Mouse (Mus musculus) intestine, embryonic 14.5 days (tissue): ENCODE data around the gene Lyrm1. TPM values are rescaled to one million over a fixed set of nuclear protein-coding genes. Genes with fewer than 3 reads are reported as not detected.

Source experiments
- ATAC-seq: fragments of 200-750 bp; cut with Nextera tagmentation; replicated peaks from 2 replicates; pipeline ENCODE4 v1.8.0; 2017; ENCODE audit warnings: low read depth, moderate number of reproducible peaks, moderate TSS enrichment, moderate library complexity; ENCODE audit not compliant: low FRiP score, low TSS enrichment
- DNase-seq: peaks from one replicate; pipeline ENCODE4 v3.0.0-alpha.2; 2018; ENCODE audit warnings: low spot score
- H3K27ac ChIP-seq: fragments of 300-500 bp; sonication (generic); 2 replicates; pipeline ENCODE4 v1.5.1; 2014; ENCODE audit warnings: low read depth, mild to moderate bottlenecking, control low read depth
- H3K27me3 ChIP-seq: fragments of 300-500 bp; sonication (generic); replicated peaks from 2 replicates; pipeline ENCODE4 v1.6.1; 2014; ENCODE audit warnings: low read length, control low read depth; ENCODE audit not compliant: control insufficient read depth, insufficient read depth
- H3K36me3 ChIP-seq: fragments of 300-500 bp; sonication (generic); 2 replicates; pipeline ENCODE4 v1.6.1; 2014; ENCODE audit warnings: low read length, control low read depth; ENCODE audit not compliant: control insufficient read depth, insufficient read depth
- H3K4me1 ChIP-seq: fragments of 300-500 bp; sonication (generic); replicated peaks from 2 replicates; pipeline ENCODE4 v1.6.1; 2014; ENCODE audit warnings: low read length, control low read depth, mixed read lengths; ENCODE audit not compliant: control insufficient read depth, insufficient read depth
- H3K4me2 ChIP-seq: fragments of 300-500 bp; sonication (generic); 2 replicates; pipeline ENCODE4 v1.6.1; 2014; ENCODE audit warnings: low read length
- H3K4me3 ChIP-seq: fragments of 300-500 bp; sonication (generic); 2 replicates; pipeline ENCODE4 v1.5.1; 2014; ENCODE audit warnings: low read depth, low read length, control low read depth, mixed read lengths
- H3K9ac ChIP-seq: fragments of 300-500 bp; sonication (generic); 2 replicates; pipeline ENCODE4 v1.6.1; 2014; ENCODE audit warnings: mild to moderate bottlenecking, low read length
- H3K9me3 ChIP-seq: fragments of 300-500 bp; sonication (generic); 2 replicates; pipeline ENCODE4 v1.6.1; 2016; ENCODE audit warnings: low read length, control low read depth; ENCODE audit not compliant: control insufficient read depth
- WGBS: fragments of 180-500 bp; shearing (Covaris S2); extraction: QIAGEN DNeasy Blood & Tissue Kit; methylation state at CpG from one replicate; pipeline ENCODE4 v1.1.7; 2014; 5-methylcytosine and 5-hydroxymethylcytosine counted together
- polyA plus RNA-seq: library from polyadenylated mRNA; unstranded; fragments of >200 nt; fragmentation: Nextera tagmentation; extraction: Ambion mirVana; gene quantifications from 2 replicates; pipeline ENCODE4 v1.2.1, GENCODE M21; 2014

Lyrm1 gene
- polyA plus RNA-seq, 1 experiment from 2014 or later, result 8.0 TPM

DNA sequence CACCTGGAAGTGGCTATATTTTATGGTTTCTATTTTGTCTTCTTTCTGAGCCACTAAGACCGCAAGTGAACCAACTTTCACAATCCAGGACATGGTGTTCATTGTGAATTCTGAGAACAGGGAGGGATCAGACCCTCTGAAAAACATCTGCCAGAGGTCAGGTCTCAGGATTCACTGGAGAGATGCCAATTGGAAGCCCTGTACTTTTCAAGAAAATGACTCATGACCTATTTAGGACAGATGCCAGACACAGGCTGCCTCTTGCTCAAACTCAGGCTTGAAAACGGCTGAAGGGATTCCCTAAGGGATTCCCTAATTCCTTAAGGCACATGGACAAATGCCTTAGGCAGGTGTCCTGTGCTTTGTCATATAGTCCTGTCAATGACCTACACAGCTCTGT, 65.4 kb downstream of the Lyrm1 start:
- H3K9ac ChIP-seq, result no peak overlapping the region
- H3K36me3 ChIP-seq, result no peaks in the 10 kb centered on the region
- H3K27ac ChIP-seq, result no peak overlapping the region
- no peak for ATAC-seq
- no peaks in the 10 kb centered on the region for H3K4me1 ChIP-seq
- H3K4me3 ChIP-seq, result no peak overlapping the region
- H3K4me2 ChIP-seq, result no peak overlapping the region
- 65% methylated on average over 2 of the region's 2 CpGs for WGBS
- H3K9me3 ChIP-seq, result no peaks in the 10 kb centered on the region
- DNase-seq, result no peak
- no peaks in the 10 kb centered on the region for H3K27me3 ChIP-seq

DNA sequence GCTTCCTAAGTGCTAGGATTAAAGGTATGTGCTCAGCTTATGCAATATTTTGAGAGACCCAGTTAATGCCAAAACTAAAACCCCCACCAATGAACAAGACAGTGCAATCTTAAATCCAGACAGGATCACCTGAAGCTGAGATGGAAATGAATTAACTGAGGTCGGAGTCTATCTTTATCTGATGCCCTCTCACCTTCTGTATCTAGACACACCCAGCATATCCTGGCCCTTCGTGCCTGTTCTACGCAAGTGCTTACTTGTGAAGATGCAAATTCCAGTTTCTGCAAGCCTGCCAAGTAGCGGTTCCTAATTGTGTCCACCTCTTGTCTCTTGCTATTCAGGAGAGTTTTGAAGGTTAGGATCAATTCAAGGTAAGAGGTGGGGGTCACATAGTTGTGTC, 69.5 kb downstream of the Lyrm1 start:
- H3K27ac ChIP-seq, result no peak overlapping the region
- ATAC-seq (no peak), DNase-seq (no peak)
- H3K36me3 ChIP-seq, result no peaks in the 10 kb centered on the region
- no peaks in the 10 kb centered on the region for H3K4me1 ChIP-seq
- H3K4me3 ChIP-seq, result no peak overlapping the region
- no peaks in the 10 kb centered on the region for H3K27me3 ChIP-seq
- no peak overlapping the region for H3K9ac ChIP-seq
- 74% methylated on average over 4 of the region's 4 CpGs for WGBS
- no peak overlapping the region for H3K4me2 ChIP-seq
- H3K9me3 ChIP-seq, result no peaks in the 10 kb centered on the region

DNA sequence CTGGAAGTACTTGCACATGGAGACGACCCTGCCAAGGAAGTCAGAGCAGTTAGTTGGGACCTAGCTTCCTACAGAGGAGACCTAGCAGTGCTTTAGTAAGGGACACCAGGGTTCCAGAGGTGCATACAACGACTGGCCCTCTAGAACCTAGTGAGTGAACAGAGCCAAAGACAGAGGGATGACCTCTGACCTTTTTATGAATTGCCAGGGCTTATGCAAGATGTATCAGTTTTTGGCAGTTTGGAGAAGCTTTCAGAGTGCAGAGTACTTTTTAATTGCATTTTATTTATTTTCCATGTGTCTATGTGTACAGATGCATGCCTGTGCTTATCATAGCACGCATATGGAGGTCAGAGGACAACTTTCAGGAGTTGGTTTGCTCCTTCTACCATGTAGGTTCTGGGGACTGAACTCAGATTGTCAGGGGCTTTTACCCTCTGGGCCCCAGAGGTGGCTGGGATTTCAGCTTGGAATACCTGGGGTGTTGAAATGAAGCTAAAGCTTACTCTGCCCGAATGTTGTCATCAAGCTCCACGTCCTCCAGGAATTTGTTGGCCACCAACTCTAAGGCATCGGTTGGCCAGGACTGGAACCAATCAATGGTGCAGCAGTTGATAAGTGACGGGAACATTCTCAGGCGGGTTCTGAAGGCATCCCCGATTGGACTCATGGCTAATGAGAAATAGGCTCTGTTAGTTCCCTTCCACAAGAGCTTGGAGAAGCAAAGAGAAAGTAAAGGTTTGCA, 70.2 kb downstream of the Lyrm1 start:
- no peak overlapping the region for H3K4me3 ChIP-seq
- H3K36me3 ChIP-seq, result no peaks in the 10 kb centered on the region
- no peak overlapping the region for H3K27ac ChIP-seq
- WGBS, result 87% methylated on average over 9 of the region's 9 CpGs
- no peak overlapping the region for H3K9ac ChIP-seq
- ATAC-seq (no peak), DNase-seq (no peak)
- H3K9me3 ChIP-seq, result no peaks in the 10 kb centered on the region
- H3K4me2 ChIP-seq, result no peak overlapping the region
- H3K4me1 ChIP-seq, result no peaks in the 10 kb centered on the region
- no peaks in the 10 kb centered on the region for H3K27me3 ChIP-seq

GRCm38 (mm10) chr7:119969320-119969719, 73.7 kb downstream of the Lyrm1 start:
- no peaks in the 10 kb centered on the region for H3K27me3 ChIP-seq
- no peak overlapping the region for H3K4me2 ChIP-seq
- H3K36me3 ChIP-seq, result no peaks in the 10 kb centered on the region
- H3K27ac ChIP-seq, result no peak overlapping the region
- H3K9ac ChIP-seq, result no peak overlapping the region
- no peak overlapping the region for H3K4me3 ChIP-seq
- no peaks in the 10 kb centered on the region for H3K9me3 ChIP-seq
- 58% methylated on average over 2 of the region's 2 CpGs for WGBS
- no peak for DNase-seq
- ATAC-seq, result no peak
- no peaks in the 10 kb centered on the region for H3K4me1 ChIP-seq

- DNase-seq (no peak), ATAC-seq (no peak)
- Histone ChIP-seq H3K4me1 (no peaks in the 10 kb centered on the region), H3K36me3 (no peaks in the 10 kb centered on the region), H3K27ac (no peak overlapping the region), H3K9ac (no peak overlapping the region), H3K4me3 (no peak overlapping the region), H3K9me3 (no peaks in the 10 kb centered on the region), H3K27me3 (no peaks in the 10 kb centered on the region), H3K4me2 (no peak overlapping the region)
- 81% methylated on average over 5 of the region's 5 CpGs for WGBS
These were observed 78.6 kb downstream of the Lyrm1 start for GRCm38 (mm10) chr7:119974214-119974613.

GRCm38 (mm10) chr7:119976256-119976655, 80.6 kb downstream of the Lyrm1 start:
- no peaks in the 10 kb centered on the region for H3K36me3 ChIP-seq
- H3K4me1 ChIP-seq, result no peaks in the 10 kb centered on the region
- H3K27me3 ChIP-seq, result no peaks in the 10 kb centered on the region
- H3K27ac ChIP-seq, result no peak overlapping the region
- H3K9ac ChIP-seq, result no peak overlapping the region
- H3K4me3 ChIP-seq, result no peak overlapping the region
- 72% methylated on average over 6 of the region's 6 CpGs for WGBS
- no peak overlapping the region for H3K4me2 ChIP-seq
- DNase-seq (no peak), ATAC-seq (no peak)
- no peaks in the 10 kb centered on the region for H3K9me3 ChIP-seq

DNA sequence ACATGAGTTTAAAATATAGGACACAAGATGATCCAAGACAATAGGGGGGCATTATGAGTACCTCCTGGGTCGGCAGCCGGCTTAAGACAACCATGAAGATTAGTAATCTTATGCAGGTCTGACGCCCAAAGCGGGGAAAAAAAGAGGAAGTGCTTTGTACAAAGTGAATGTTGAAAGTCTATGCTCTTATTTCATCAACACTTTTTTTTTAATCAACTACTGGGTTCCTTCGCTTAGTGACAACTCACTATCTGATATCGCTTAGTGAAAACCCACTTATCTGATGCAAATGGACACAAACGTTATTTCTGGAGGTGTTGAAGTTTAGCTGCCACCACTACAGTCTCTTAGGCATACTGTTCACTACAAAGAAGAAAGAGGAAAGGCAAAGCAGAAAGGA, 81.9 kb downstream of the Lyrm1 start:
- Histone ChIP-seq H3K36me3 (no peaks in the 10 kb centered on the region), H3K27ac (no peak overlapping the region), H3K4me3 (no peak overlapping the region), H3K9ac (no peak overlapping the region), H3K27me3 (no peaks in the 10 kb centered on the region), H3K9me3 (no peaks in the 10 kb centered on the region), H3K4me1 (no peaks in the 10 kb centered on the region), H3K4me2 (no peak overlapping the region)
- ATAC-seq, result no peak
- no peak for DNase-seq
- 81% methylated on average over 7 of the region's 7 CpGs for WGBS

- Histone ChIP-seq H3K4me1 (no peaks in the 10 kb centered on the region), H3K27me3 (no peaks in the 10 kb centered on the region), H3K4me2 (no peak overlapping the region), H3K9ac (no peak overlapping the region), H3K36me3 (no peaks in the 10 kb centered on the region), H3K9me3 (no peaks in the 10 kb centered on the region), H3K4me3 (no peak overlapping the region), H3K27ac (no peak overlapping the region)
- DNase-seq (no peak), ATAC-seq (no peak)
These were observed 82.9 kb downstream of the Lyrm1 start for GRCm38 (mm10) chr7:119978576-119978975.

DNA sequence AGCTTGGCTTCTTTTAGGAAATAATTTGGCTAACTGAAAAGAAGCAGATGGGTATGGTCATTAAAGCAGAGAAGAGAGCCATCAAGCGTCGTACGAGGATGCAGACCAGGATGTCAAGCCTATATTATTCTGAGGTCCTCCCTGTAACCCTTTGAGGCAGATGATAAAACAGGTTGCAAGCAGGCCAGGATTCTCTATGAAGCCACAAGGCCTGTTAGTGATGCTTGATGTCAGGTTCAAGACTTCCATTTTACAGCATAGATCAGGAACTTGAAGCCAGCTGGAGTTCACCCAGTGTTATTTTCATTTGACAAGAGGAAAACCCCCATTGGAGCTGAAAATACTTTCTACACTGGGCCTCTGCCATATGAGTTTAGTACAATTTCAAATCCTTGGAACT, 84.5 kb downstream of the Lyrm1 start:
- Histone ChIP-seq H3K9ac (no peak overlapping the region), H3K27me3 (no peaks in the 10 kb centered on the region), H3K27ac (no peak overlapping the region), H3K9me3 (no peaks in the 10 kb centered on the region), H3K4me2 (no peak overlapping the region), H3K4me3 (no peak overlapping the region), H3K4me1 (no peaks in the 10 kb centered on the region), H3K36me3 (no peaks in the 10 kb centered on the region)
- DNase-seq (no peak), ATAC-seq (no peak)
- WGBS, result 85% methylated on average over 3 of the region's 3 CpGs
